Mouse (Mus musculus): ENCODE results near the gene Cds2. TPM values are rescaled to one million over a fixed set of nuclear protein-coding genes. Genes with fewer than 3 reads are reported as not detected.

The Cds2 gene
- polyA plus RNA-seq, 1 experiment from 2014 or later: 22.1 TPM

DNA sequence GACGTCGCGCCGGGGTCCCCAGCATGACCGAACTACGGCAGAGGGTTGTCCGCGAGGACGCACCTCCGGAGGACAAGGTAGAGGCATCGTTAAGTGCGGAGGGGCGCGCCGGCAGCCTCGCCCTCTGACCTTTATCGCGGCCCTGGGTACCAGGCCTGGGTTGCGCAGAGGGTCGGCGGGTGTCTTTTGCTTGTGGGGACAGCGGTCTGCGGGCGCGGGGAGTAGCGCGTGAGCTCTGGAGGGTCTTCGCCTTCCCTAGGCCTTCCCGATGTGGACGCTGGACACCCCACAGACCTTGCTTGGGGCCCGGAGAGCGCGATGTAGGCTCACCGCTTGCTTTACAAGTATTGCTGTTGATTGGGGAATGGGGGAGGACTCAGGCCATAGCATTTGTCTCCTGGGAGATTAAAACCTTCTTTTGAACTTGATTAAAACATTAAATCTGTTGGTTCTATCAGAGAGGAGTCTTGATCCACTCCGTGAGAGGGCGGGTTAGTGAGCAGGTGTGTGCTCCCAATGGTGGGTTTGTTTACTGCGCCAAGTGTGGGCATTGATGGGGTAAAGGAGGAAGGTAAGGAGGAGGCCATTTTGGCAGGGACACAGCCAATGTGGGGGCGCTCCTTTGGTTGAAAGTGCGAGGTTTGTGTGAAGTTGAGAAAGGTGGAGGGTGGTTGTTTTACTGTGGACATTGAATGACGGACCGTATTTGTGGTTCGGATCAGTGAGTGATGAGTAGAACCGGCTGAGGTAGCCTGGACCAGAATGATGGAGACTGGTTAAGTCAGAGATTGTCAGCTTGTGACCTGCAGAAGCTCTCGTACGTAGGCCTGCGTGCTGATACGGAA is 695 bp downstream of the Cds2 start:
- peak overlapping the region; percentile 80 for H3K27ac ChIP-seq (ENCODE audit: low read length)
- WGBS: under 1% methylated on average over 43 of the region's 47 CpGs
- peak overlapping the region; percentile 98 for H3K4me3 ChIP-seq (ENCODE audit: low read length)
- H3K9me3 ChIP-seq (ENCODE audit: control insufficient read depth, low read length): no peaks in the 10 kb centered on the region
- peak overlapping the region; percentile 82 for H3K4me2 ChIP-seq (ENCODE audit: low read depth, low read length)
- no peak; the same call in 1 of the 2 replicates for ATAC-seq (ENCODE audit: low read depth)
- H3K36me3 ChIP-seq (ENCODE audit: control insufficient read depth, insufficient read depth, low read length): no peaks in the 10 kb centered on the region
- no peaks in the 10 kb centered on the region for H3K27me3 ChIP-seq (ENCODE audit: control insufficient read depth, insufficient read depth, low read depth, low read length)
- H3K9ac ChIP-seq (ENCODE audit: low read length): peak overlapping the region; percentile 96
- H3K4me1 ChIP-seq (replicated peaks; ENCODE audit: control insufficient read depth, insufficient read depth, low read length): peaks cover 5% of the 10 kb centered on the region; the same call in 1 of the 2 replicates

DNA sequence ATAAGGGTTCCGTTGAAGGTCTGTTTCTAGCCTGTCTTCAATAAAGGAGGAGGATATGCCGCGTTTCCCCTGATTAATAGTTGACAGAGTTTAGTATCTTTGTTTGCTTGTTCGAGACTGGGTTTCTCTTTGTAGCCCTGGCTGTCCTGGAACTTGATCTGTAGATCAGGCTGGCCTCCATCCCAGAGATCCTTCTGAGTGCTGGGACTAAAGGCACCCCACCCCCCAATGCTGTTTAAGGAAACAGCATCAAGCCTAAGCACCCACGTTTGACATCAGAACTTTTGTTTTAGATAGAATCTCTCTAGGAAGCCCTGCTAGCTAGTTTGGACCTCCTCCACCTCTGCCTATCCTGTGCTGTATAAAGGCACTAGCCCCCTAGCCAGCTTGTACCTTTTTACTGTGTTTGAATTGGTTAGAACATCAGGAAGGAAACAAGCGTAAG is 1.3 kb downstream of the Cds2 start:
- Histone ChIP-seq H3K9ac (ENCODE audit: low read length) (peak overlapping the region; percentile 96; the same call in 1 of the 2 replicates), H3K4me1 (replicated peaks; ENCODE audit: control insufficient read depth, insufficient read depth, low read length) (peaks cover 5% of the 10 kb centered on the region; the same call in 1 of the 2 replicates), H3K27me3 (ENCODE audit: control insufficient read depth, insufficient read depth, low read depth, low read length) (no peaks in the 10 kb centered on the region), H3K9me3 (ENCODE audit: control insufficient read depth, low read length) (no peaks in the 10 kb centered on the region), H3K36me3 (ENCODE audit: control insufficient read depth, insufficient read depth, low read length) (no peaks in the 10 kb centered on the region), H3K4me3 (ENCODE audit: low read length) (peak overlapping the region; percentile 98), H3K4me2 (ENCODE audit: low read depth, low read length) (peak overlapping the region; percentile 82), H3K27ac (ENCODE audit: low read length) (no peak overlapping the region)
- ATAC-seq (ENCODE audit: low read depth): no peak
- 15% methylated on average over 6 of the region's 6 CpGs for WGBS

GRCm38 (mm10) chr2:132265196-132265595 is 2.2 kb downstream of the Cds2 start:
- Histone ChIP-seq H3K4me1 (replicated peaks; ENCODE audit: control insufficient read depth, insufficient read depth, low read length) (peaks cover 7% of the 10 kb centered on the region; the same call in 1 of the 2 replicates), H3K27me3 (ENCODE audit: control insufficient read depth, insufficient read depth, low read depth, low read length) (no peaks in the 10 kb centered on the region), H3K36me3 (ENCODE audit: control insufficient read depth, insufficient read depth, low read length) (no peaks in the 10 kb centered on the region), H3K27ac (ENCODE audit: low read length) (no peak overlapping the region), H3K9ac (ENCODE audit: low read length) (no peak overlapping the region), H3K9me3 (ENCODE audit: control insufficient read depth, low read length) (no peaks in the 10 kb centered on the region), H3K4me2 (ENCODE audit: low read depth, low read length) (no peak overlapping the region), H3K4me3 (ENCODE audit: low read length) (no peak overlapping the region)
- 75% methylated on average over 9 of the region's 9 CpGs for WGBS
- no peak for ATAC-seq (ENCODE audit: low read depth)

- no peak overlapping the region for H3K4me3 ChIP-seq (ENCODE audit: low read length)
- no peak overlapping the region for H3K4me2 ChIP-seq (ENCODE audit: low read depth, low read length)
- H3K27me3 ChIP-seq (ENCODE audit: control insufficient read depth, insufficient read depth, low read depth, low read length): no peaks in the 10 kb centered on the region
- WGBS: 91% methylated on average over 3 of the region's 3 CpGs
- no peak for ATAC-seq (ENCODE audit: low read depth)
- H3K4me1 ChIP-seq (replicated peaks; ENCODE audit: control insufficient read depth, insufficient read depth, low read length): peaks cover 10% of the 10 kb centered on the region; the same call in 1 of the 2 replicates
- H3K36me3 ChIP-seq (ENCODE audit: control insufficient read depth, insufficient read depth, low read length): no peaks in the 10 kb centered on the region
- no peak overlapping the region for H3K27ac ChIP-seq (ENCODE audit: low read length)
- no peak overlapping the region for H3K9ac ChIP-seq (ENCODE audit: low read length)
- H3K9me3 ChIP-seq (ENCODE audit: control insufficient read depth, low read length): no peaks in the 10 kb centered on the region
These were observed 3.1 kb downstream of the Cds2 start for GRCm38 (mm10) chr2:132266086-132266485.

DNA sequence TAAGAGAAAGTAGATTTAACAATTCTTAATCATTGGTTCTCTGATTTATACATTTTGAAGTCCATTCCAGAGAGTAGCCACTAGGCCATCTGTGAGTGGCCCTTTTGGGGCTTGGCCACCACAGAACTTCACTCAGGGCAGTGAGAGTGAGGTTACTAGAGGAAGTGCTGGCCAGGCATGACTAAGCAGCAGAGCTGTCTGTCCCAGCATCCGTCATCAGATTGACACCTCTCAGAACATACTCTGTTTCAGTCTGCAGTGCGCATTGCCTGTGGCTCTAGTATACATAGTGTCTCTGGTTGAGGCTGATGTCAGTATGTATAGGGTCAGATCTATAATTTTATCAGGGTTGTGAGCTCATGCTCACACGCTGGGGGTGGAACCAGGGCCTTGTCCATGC is 6.3 kb downstream of the Cds2 start:
- Histone ChIP-seq H3K9ac (ENCODE audit: low read length) (no peak overlapping the region), H3K27me3 (ENCODE audit: control insufficient read depth, insufficient read depth, low read depth, low read length) (no peaks in the 10 kb centered on the region), H3K4me3 (ENCODE audit: low read length) (no peak overlapping the region), H3K27ac (ENCODE audit: low read length) (no peak overlapping the region), H3K36me3 (ENCODE audit: control insufficient read depth, insufficient read depth, low read length) (no peaks in the 10 kb centered on the region), H3K9me3 (ENCODE audit: control insufficient read depth, low read length) (no peaks in the 10 kb centered on the region), H3K4me1 (replicated peaks; ENCODE audit: control insufficient read depth, insufficient read depth, low read length) (peaks cover 16% of the 10 kb centered on the region), H3K4me2 (ENCODE audit: low read depth, low read length) (no peak overlapping the region)
- WGBS: 77% methylated on average over 3 of the region's 3 CpGs
- ATAC-seq (ENCODE audit: low read depth): no peak

DNA sequence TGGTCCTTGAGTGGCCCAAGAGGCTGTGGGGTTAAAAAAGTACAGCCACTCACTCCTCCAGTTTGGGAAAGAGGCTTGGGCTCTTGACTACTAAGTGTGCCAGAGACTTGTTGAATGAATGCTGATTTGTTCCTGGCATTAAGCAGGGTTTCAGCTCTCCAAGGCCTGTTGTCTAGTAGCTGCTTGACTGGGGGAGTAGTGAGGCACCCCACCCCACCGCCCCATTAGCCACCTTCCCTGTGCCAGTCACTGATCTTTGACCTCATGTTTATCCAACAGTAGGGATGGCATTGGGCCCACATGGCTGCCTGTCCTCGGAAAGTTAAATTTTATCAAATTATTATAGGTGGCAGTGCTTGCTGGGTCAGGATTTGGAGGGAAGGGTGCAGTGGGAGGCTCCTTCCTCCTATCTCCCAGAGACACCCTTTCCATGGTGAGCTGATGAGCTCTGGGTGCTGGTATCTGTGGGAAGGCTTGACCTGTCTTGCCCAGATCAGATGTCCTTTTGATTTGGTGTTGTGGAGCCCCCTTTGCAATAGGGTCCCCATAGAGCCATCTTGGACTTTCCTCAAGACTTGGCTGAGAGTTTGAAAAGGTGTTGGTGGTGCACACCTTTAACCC is 7.5 kb downstream of the Cds2 start:
- ATAC-seq (ENCODE audit: low read depth): no peak
- H3K4me3 ChIP-seq (ENCODE audit: low read length): no peak overlapping the region
- no peak overlapping the region for H3K4me2 ChIP-seq (ENCODE audit: low read depth, low read length)
- 0 out of 2 replicates have a peak overlapping the region, but pooled peaks have one; percentile 8 for H3K27ac ChIP-seq (ENCODE audit: low read length)
- H3K27me3 ChIP-seq (ENCODE audit: control insufficient read depth, insufficient read depth, low read depth, low read length): no peaks in the 10 kb centered on the region
- H3K9me3 ChIP-seq (ENCODE audit: control insufficient read depth, low read length): no peaks in the 10 kb centered on the region
- 55% methylated on average over 2 of the region's 2 CpGs for WGBS
- peaks cover 16% of the 10 kb centered on the region for H3K4me1 ChIP-seq (replicated peaks; ENCODE audit: control insufficient read depth, insufficient read depth, low read length)
- H3K9ac ChIP-seq (ENCODE audit: low read length): no peak overlapping the region
- H3K36me3 ChIP-seq (ENCODE audit: control insufficient read depth, insufficient read depth, low read length): no peaks in the 10 kb centered on the region

- 30% methylated on average over 6 of the region's 6 CpGs for WGBS
- Histone ChIP-seq H3K36me3 (ENCODE audit: control insufficient read depth, insufficient read depth, low read length) (no peaks in the 10 kb centered on the region), H3K27ac (ENCODE audit: low read length) (peak overlapping the region; percentile 60), H3K4me2 (ENCODE audit: low read depth, low read length) (no peak overlapping the region), H3K9ac (ENCODE audit: low read length) (no peak overlapping the region), H3K4me1 (replicated peaks; ENCODE audit: control insufficient read depth, insufficient read depth, low read length) (peaks cover 14% of the 10 kb centered on the region), H3K27me3 (ENCODE audit: control insufficient read depth, insufficient read depth, low read depth, low read length) (no peaks in the 10 kb centered on the region), H3K9me3 (ENCODE audit: control insufficient read depth, low read length) (no peaks in the 10 kb centered on the region), H3K4me3 (ENCODE audit: low read length) (no peak overlapping the region)
- ATAC-seq (ENCODE audit: low read depth): peak; percentile 44
These were observed 9.9 kb downstream of the Cds2 start for GRCm38 (mm10) chr2:132272694-132273389.

GRCm38 (mm10) chr2:132275527-132275926 is 12.6 kb downstream of the Cds2 start:
- H3K27ac ChIP-seq (ENCODE audit: low read length): no peak overlapping the region
- WGBS: 75% methylated on average over 4 of the region's 4 CpGs
- H3K4me1 ChIP-seq (replicated peaks; ENCODE audit: control insufficient read depth, insufficient read depth, low read length): peaks cover 9% of the 10 kb centered on the region
- no peak overlapping the region for H3K4me3 ChIP-seq (ENCODE audit: low read length)
- no peak overlapping the region for H3K9ac ChIP-seq (ENCODE audit: low read length)
- H3K9me3 ChIP-seq (ENCODE audit: control insufficient read depth, low read length): no peaks in the 10 kb centered on the region
- H3K36me3 ChIP-seq (ENCODE audit: control insufficient read depth, insufficient read depth, low read length): no peaks in the 10 kb centered on the region
- no peak for ATAC-seq (ENCODE audit: low read depth)
- no peaks in the 10 kb centered on the region for H3K27me3 ChIP-seq (ENCODE audit: control insufficient read depth, insufficient read depth, low read depth, low read length)
- no peak overlapping the region for H3K4me2 ChIP-seq (ENCODE audit: low read depth, low read length)

DNA sequence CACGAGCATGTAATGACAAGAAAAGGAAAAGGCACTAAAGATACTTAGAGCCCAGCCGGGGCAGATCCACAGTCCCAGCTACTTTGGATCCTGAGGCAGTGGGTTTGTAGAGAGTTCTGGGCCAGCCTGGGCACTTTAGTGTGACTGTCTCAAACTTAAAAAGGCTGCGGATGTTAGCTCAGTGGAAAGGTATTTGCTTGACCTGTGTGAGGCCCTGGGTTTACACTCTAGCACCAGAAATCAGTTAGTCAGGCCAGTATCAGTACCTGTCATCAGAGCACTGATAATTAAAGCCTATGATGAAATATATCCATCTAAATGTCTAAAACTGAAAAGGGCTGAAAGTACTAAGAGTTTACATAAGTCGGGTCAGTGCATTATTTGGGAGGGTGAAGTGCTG is 13.3 kb downstream of the Cds2 start:
- H3K9ac ChIP-seq (ENCODE audit: low read length): no peak overlapping the region
- no peak for ATAC-seq (ENCODE audit: low read depth)
- H3K36me3 ChIP-seq (ENCODE audit: control insufficient read depth, insufficient read depth, low read length): no peaks in the 10 kb centered on the region
- no peaks in the 10 kb centered on the region for H3K9me3 ChIP-seq (ENCODE audit: control insufficient read depth, low read length)
- H3K4me1 ChIP-seq (replicated peaks; ENCODE audit: control insufficient read depth, insufficient read depth, low read length): peaks cover 8% of the 10 kb centered on the region
- H3K4me2 ChIP-seq (ENCODE audit: low read depth, low read length): no peak overlapping the region
- H3K4me3 ChIP-seq (ENCODE audit: low read length): no peak overlapping the region
- no peak overlapping the region for H3K27ac ChIP-seq (ENCODE audit: low read length)
- H3K27me3 ChIP-seq (ENCODE audit: control insufficient read depth, insufficient read depth, low read depth, low read length): no peaks in the 10 kb centered on the region
- 42% methylated on average over 4 of the region's 4 CpGs for WGBS
